Mouse (Mus musculus) bone marrow macrophage, adult 2 months (primary cell): ENCODE results near the gene Slmap. TPM values are rescaled to one million over a fixed set of nuclear protein-coding genes. Genes with fewer than 3 reads are reported as not detected.

Experiments used
- H3K27ac ChIP-seq: 2 replicates; pipeline ENCODE4 v1.5.1; 2012; ENCODE audit warnings: low read depth, low read length; ENCODE audit not compliant: insufficient read depth
- H3K4me1 ChIP-seq: 2 replicates; pipeline ENCODE4 v1.6.1; 2012; ENCODE audit warnings: low read length; ENCODE audit not compliant: control insufficient read depth, insufficient read depth
- H3K4me3 ChIP-seq: 2 replicates; pipeline ENCODE4 v1.5.1; 2012; ENCODE audit warnings: mild to moderate bottlenecking, low read length, moderate library complexity; ENCODE audit not compliant: insufficient read depth
- CTCF ChIP-seq: IDR thresholded peaks from 2 replicates; pipeline ENCODE4 v1.5.1; 2012; ENCODE audit warnings: low read depth, mild to moderate bottlenecking, low read length, moderate library complexity
- POLR2A ChIP-seq: IDR thresholded peaks from 2 replicates; pipeline ENCODE4 v1.6.1; 2012; ENCODE audit warnings: mild to moderate bottlenecking, low read depth, low read length, borderline replicate concordance
- polyA plus RNA-seq: library from polyadenylated mRNA; stranded (reverse); fragments of >200 nt; gene quantifications from 2 replicates; pipeline ENCODE4 v1.2.4, GENCODE M21; 2012; ENCODE audit not compliant: missing spikeins, insufficient read depth, insufficient read length

Gene Slmap
- polyA plus RNA-seq, 1 experiment: 78.0 TPM

DNA sequence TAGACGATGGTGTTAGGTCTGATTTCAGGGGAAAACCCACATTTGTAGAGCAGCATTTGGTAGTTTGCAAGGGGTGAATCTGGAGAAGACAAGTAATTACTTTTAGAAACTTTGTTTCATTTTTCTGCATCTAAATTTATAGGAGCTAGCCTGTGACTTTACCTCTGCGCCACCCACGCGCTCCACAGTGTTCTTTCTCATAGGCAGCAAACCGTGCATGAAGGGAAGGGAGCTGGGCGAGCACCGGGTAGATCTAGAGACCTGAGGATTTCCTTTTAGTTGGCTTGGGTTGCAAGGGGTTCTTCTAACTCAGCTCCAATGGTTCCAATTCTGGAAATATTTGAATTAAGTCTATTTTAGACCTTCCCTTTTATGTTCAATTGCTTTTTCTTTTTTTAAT lies 23.8 kb upstream of the Slmap start:
- Histone ChIP-seq H3K4me3 (no peak overlapping the region), H3K27ac (no peak overlapping the region), H3K4me1 (no peaks in the 10 kb centered on the region)
- no peak for TF ChIP-seq POLR2A
- no peak for TF ChIP-seq CTCF

DNA sequence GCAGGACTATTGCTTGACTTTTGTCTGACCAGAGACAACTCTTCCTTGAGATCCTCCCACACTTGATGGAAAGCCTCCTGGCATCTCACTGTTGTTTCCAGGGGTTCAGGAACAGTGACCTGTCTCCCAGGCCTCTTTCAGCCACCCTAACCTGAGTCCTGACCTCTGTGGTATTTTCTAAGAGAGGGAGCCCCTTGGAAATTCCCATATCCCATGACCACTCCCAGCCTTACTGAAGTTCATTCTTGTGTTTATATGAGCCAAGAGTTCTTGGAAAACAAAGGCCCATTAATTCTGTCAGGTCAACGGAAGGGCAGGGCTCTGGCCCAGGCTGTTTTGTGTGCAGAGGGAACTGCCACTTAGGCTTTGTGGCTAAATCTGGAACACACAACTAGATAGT lies 22.9 kb upstream of the Slmap start:
- no peak for TF ChIP-seq CTCF
- no peak for TF ChIP-seq POLR2A
- Histone ChIP-seq H3K4me3 (no peak overlapping the region), H3K4me1 (no peaks in the 10 kb centered on the region), H3K27ac (no peak overlapping the region)

DNA sequence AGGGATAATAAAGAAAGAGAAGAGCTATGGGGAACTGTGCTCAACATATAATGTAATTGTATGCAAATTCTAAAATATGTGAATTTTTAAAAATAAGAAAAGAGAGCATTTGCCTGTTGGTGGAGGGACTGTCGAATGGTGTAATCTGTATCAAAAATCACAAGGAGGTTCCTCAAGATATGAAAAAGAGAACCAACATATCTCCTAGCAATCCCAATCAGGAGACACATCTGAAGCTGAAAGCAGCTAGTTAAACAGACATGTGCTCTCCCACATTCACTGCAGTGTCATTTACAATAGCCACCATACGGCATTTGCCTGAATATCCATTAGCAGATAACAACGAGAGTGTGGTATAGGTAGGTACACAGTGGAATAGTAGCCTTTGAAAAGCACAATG lies 18.1 kb upstream of the Slmap start:
- H3K27ac ChIP-seq: no peak overlapping the region
- H3K4me3 ChIP-seq: no peak overlapping the region
- no peaks in the 10 kb centered on the region for H3K4me1 ChIP-seq
- no peak for TF ChIP-seq CTCF

DNA sequence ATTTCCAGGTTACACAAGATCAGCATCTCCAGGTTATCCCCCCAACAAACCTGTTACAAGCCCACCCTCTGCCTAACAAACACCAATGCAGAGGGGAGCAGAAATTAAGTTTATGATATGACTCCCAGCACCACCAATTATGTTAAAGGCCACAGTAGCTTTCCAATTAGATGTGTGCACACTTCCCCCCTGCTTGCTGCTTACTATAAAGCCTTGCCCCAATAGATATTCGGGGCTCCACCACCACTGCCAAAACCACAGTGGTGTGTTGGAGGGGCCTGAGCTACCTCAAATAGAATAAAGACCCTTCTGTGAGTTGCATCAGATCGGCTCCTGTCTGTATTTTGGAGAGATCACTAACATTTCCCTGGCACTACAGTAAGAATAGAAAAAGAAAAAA lies 17.7 kb upstream of the Slmap start:
- no peaks in the 10 kb centered on the region for H3K4me1 ChIP-seq
- H3K4me3 ChIP-seq: no peak overlapping the region
- no peak overlapping the region for H3K27ac ChIP-seq
- TF ChIP-seq POLR2A (no peak), CTCF (no peak)

DNA sequence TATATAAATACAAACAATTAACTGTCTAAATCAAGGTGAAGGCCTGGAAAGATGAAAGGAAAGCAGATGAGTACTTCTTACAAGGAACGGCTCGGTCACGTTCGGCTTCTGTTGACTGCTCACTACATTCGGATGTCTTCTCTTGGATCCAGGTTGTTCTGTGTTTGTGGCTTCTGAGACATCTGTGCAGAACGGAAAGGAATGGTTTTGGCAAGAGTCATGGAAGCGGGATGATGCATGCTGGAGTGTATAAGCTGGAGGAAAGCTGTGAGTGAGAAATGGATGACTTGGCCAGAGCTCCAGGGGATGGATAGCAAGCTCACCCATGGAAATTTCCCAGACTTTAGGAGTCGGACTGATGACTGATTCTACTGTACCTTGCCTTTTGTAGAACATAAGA lies 16.0 kb upstream of the Slmap start:
- Histone ChIP-seq H3K4me3 (no peak overlapping the region), H3K27ac (no peak overlapping the region), H3K4me1 (no peaks in the 10 kb centered on the region)
- no peak for TF ChIP-seq CTCF
- no peak for TF ChIP-seq POLR2A

DNA sequence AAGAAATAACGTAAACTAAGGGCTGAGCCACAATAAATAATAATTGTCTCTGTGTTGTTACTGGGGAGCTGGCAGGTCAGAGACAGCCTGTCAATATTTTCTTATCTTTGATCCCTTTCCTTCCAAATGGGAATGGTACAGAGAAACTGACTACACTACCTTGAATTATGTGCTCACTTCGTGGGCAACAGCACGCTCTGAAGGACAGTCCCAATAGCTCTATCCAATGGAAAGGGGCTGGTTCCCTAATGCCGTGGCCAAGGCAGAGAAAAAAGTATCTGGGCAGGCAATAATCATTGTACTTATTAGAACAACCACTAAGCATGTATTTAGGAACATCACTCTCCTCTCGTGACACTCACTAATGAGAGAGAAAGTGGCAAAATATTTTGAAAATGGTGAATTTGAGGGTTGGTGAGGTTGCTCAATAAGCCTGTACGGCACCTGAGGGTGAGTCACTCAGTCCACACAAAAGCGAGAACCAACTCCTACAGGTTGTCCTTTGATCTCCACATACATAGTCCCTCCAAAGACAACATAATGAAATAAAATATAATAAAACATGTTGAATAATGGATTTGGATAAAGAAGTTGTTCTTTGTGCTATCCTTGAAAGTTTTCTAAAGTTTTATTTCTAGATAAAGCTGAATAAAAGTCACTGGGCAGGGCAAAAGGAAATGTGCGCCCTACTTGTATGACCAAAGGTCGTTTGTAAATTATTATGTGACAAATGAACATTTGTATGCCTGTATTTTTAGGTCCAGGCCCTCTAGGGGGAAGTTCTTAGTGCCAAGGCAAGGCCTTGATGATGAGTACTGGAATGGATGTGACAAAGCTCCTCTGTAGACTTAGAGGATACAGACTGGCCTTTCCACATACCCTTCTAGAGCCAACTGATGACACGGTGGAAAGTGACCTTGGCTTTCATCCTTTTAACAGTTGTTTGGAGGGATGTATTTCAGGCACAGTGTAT lies 13.1 kb upstream of the Slmap start:
- Histone ChIP-seq H3K27ac (no peak overlapping the region), H3K4me1 (no peaks in the 10 kb centered on the region), H3K4me3 (no peak overlapping the region)
- TF ChIP-seq CTCF (no peak), POLR2A (no peak)

DNA sequence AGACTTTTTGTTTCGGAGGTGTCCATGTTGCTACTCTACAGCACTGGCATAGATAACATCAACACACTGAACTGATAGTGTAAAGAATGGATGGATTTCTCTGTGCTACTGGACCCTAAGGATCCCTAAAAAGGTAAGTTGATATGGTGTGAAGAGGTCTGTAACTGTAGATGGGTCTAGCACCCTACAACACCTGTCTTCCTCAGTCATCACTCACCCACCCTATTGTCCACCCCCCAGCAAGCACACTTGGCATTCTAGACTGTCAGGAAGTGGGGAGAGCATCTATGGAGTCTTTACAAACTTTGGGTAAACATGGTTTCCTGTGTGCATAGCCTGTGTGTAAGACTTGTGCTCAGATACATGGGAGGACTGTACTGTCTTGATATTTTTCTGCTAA lies 7.4 kb upstream of the Slmap start:
- no peaks in the 10 kb centered on the region for H3K4me1 ChIP-seq
- TF ChIP-seq CTCF: no peak
- no peak for TF ChIP-seq POLR2A
- no peak overlapping the region for H3K27ac ChIP-seq
- no peak overlapping the region for H3K4me3 ChIP-seq

DNA sequence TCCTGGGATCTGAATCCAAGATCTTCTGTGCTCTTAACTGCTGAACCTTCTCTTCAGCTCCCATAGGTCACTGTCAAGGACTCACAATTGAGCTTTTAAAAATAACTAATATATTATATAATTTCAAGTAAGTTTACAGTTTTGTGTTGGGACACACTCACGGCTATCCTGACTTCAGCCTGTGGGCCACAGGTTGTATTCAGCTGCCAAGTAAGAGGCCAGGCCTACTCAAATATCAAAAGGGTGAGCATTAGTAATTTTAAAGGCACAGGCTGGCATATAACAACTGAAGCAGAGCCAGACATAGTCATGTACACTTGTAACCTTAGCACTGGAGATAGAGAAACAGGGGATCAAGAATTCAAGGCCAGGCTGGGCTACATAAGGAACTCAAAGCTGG lies 5.8 kb upstream of the Slmap start:
- no peaks in the 10 kb centered on the region for H3K4me1 ChIP-seq
- H3K4me3 ChIP-seq: no peak overlapping the region
- no peak for TF ChIP-seq CTCF
- no peak for TF ChIP-seq POLR2A
- no peak overlapping the region for H3K27ac ChIP-seq

DNA sequence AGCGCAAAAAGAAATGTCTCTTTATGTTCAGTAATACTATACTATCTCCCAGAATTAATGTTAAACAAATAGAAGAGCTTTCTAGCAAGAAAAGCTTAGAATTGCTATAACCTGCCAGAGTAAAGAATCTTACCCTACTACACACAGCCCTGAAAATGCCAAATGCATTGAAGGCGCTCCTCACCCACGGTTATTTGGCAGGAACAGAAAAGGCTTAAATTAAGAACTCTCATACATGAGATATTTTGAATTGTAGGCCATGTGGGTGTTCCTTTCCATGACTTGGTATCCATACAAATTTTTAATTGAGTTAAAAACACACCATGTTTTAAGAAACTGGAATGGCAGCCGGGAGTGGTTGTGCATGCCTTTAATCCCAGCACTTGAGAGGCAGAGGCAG lies 4.5 kb upstream of the Slmap start:
- TF ChIP-seq POLR2A (no peak), CTCF (no peak)

DNA sequence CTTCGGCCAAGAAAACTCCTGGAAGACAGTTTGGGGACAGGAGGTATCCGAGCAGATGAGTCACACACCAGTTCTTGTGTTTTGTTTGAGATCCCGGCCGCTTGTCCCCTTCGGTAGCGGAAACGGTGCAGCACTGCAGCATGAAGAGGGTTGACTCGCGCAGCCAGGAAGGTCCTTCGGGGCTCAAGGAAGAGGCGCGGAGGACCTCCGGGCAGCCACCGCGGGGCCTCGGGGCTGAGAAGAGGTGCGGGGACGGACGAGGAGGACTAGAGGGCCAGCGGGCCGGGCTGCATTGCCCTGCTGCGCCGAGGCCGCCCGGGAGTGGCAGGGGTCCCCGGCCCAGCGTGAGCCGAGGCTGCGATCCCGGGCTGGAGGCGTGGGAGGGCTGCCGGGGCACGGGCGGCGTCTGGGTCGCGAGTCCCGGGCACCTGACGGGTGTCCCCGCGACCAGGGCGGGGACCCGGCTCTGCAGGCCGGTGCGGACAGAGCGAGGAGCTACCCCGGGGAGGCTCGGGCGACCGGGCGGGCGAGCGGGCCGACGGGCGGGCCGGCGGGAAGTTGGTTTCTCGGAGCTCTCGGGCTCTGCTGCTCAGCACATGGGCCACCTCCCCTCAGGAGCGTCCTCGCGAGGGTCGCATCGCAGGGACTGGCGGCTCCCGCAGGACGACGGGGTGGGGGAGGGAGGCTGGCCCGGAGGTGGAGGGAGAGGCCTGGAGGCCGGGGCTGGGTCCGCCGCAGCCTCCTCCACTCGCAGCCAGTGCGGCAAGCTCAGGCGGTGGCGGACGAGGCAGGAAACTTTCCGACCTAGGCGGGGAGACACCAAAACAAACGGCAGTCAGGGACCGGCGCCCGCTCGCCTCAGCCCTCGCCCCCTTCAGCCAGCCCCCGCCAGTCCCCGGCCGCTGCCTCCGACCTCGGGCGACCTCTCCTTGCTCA lies 642 bp downstream of the Slmap start:
- peak overlapping the region; percentile 90 for H3K4me3 ChIP-seq
- H3K27ac ChIP-seq: peak overlapping the region; percentile 53
- peaks cover 24% of the 10 kb centered on the region for H3K4me1 ChIP-seq
- no peak for TF ChIP-seq CTCF
- TF ChIP-seq POLR2A: no peak

More for the DNA sequence above, 4.5 kb upstream of the Slmap start:
- Histone ChIP-seq H3K27ac (no peak overlapping the region), H3K4me1 (no peaks in the 10 kb centered on the region), H3K4me3 (no peak overlapping the region)
